Mouse (Mus musculus): Measurements from ENCODE around the gene Tspo. TPM values are rescaled to one million over a fixed set of nuclear protein-coding genes. Genes with fewer than 3 reads are reported as not detected.

Tspo gene
- polyA plus RNA-seq, 1 experiment from 2014 or later = 226 TPM

DNA sequence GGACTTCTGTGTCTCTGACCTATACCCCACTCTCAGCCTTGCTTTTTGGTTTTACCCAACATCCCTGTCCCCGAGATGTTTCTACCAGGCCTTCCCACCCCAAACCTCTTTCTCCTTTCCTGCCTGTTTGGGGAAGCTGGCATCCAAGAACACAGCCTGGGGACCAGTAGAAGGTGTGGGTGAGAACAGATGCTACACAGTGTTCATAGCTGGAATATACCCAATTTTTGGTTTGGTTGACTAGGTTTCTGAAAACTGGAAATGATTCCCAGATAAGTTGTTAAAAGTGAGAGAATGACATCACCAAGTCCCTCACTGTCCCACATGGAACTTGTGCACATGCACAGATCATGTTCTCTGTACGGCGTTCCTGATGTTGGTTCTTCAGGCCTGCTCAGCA is 51.9 kb downstream of the Tspo start:
- ChIA-PET CTCF (no interaction called here), POLR2A (no interaction called here)
- H3K27me3 ChIP-seq = peaks cover 18% of the 10 kb centered on the region
- no peak for DNase-seq (ENCODE audit: low read depth, low spot score)
- no peak for ATAC-seq
- TF ChIP-seq CTCF (IDR thresholded peaks at IDR 0.05) = no peak
- in situ Hi-C loops (cut with MboI; ENCODE audit: low pct_unique_long_range_greater_than_20kb) = no loop called here

Other genes starting within 250 kb of the Tspo start
- gene Arfgap3, start 213.3 kb upstream of the Tspo start, polyA plus RNA-seq (2021) = 43.5 TPM
- 126 TPM for gene Pacsin2, start 99.0 kb upstream of the Tspo start, polyA plus RNA-seq (2021)
- gene Ttll1, start 52.7 kb upstream of the Tspo start, polyA plus RNA-seq (2021) = 28.2 TPM
- 0.15 TPM for gene Bik, start 36.7 kb upstream of the Tspo start, polyA plus RNA-seq (2021)
- 26.7 TPM for gene Mcat, start 195 bp downstream of the Tspo start, polyA plus RNA-seq (2021)
- 53.0 TPM for gene Ttll12, start 31.6 kb downstream of the Tspo start, polyA plus RNA-seq (2021)
- gene Scube1, start 161.4 kb downstream of the Tspo start, polyA plus RNA-seq (2021) = 0.71 TPM
- not detected for gene Mpped1, start 215.9 kb downstream of the Tspo start, polyA plus RNA-seq (2021)